Mouse (Mus musculus) skeletal muscle tissue, adult 2 months (tissue): ENCODE results near the gene Ulbp1.
A peak's percentile ranks its signal among the peaks of the same experiment; 100 is the strongest.
"Not testable (repeated sequence)": the region's sequence is repeated elsewhere in the genome, so short reads cannot be mapped to it uniquely, and the experiment has no call there.

ENCODE experiments used
- DNase-seq: peaks from one replicate; pipeline ENCODE4 v3.0.0-alpha.2; 2012; ENCODE audit warnings: low read depth, low spot score

Ulbp1 gene

DNA sequence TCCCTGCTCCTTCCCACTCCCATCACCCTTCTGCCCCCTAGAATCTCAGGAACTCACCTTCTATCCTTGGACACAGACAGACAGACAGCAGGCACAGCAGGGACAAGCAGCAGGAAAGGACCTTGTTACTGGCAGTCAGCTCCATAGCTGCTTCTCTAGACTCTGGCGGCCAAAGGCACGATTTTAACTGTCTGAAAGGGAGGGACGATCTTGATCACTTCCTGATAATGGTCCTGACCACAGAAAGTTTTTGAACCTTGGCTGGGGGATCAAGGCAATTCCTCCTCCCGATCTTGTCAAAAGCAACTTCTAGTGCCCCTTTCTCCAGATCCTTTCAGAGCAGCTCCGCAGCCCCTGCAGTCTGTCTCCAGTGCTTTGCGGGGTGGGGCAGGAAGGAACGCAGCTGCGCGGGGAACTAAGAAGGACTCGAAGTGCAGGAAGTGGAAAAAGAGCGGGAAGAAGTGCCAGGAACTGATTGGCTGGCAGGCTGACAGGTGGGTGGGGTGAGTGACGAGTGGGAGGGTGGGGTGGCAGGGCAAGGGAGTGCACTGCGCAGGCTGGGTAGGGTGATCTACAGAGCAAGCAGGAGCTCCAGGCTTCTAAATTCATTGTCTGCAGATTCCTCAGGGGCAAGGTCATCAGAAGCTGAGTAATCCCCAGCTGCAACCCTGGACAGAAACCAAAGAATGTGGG, at the start of gene Ulbp1:
TSS of gene Ulbp1 (minus strand) at position 442 of the 693 bp plus-strand sequence.
- DNase-seq: peak; percentile 57

DNA sequence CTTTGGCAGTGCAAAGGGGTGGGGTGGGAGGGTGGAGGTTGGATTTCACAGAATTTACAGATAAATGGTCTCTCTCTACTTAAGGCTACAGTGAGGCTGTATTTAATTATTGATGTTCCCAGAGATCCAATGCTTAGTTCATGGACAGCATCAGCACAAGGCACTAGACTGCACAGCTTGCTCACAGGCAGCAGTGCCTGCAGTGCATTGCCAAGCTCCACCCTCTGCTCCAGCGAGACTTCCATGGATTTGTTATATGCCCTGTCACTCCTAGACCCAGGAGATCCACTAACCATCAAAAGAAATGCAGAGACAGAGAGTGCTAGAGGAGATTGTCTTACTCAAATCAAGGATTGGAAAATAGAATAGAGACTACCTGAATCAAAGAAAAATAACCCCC, 24.7 kb upstream of the Ulbp1 start:
- not testable (repeated sequence) for DNase-seq

DNA sequence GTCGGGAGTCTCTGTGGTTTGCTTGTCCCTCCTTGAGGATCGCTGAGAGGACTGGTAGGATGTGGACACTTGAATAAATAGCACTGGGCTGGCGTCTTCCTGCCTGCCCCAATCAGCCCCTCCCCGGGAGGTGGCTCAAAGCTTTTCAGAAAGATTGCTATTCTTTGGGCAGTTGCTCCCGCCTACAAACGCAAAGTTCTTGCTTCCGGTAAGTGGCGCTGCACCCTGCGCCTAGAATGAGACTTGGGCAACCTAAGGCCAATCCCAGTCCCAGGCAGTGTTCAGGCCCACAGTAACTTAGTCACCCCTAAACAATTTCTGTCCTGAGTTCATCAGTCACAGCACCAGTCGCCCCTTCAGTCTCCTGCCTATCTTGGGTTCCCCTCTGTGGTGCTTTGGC, 18.9 kb upstream of the Ulbp1 start:
- not testable (repeated sequence) for DNase-seq

DNA sequence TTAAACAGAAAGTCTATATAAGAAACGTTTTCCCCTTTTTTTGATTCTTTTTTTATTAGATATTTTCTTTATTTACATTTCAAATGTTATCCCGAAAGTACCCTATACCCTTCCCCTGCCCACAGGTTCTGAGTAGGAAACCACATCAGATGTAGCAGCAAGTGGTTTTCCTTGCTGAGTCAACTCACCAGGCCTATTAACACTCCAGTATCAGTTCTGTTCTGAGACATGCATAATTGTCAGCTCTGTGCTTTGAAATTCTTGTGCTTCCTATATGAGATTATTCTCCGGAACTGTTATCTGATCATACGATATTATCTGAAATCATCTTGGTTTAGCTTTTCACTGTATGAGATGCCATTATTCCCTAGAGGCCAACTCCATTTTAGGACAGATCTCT, 10.2 kb upstream of the Ulbp1 start:
- no peak for DNase-seq

DNA sequence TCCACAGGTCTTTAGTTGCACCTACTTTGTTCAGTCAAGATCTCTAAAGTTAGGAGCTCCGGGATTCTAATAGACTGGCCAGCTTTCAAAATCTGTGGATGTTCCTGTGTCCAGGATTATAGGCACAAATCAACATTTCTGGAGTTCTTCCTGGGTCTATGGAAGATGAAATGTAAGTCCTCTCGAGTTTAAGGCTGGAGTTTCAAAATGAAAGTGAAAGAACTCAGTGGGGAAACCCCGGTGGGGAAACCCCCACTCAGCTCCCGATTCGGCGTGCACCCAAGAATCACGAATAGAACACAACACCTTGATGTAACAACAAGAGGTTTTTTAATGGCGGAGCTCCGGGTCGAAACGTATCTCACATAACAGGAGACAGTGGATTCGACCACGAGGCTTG, 787 bp upstream of the Ulbp1 start:
- not testable (repeated sequence) for DNase-seq

DNA sequence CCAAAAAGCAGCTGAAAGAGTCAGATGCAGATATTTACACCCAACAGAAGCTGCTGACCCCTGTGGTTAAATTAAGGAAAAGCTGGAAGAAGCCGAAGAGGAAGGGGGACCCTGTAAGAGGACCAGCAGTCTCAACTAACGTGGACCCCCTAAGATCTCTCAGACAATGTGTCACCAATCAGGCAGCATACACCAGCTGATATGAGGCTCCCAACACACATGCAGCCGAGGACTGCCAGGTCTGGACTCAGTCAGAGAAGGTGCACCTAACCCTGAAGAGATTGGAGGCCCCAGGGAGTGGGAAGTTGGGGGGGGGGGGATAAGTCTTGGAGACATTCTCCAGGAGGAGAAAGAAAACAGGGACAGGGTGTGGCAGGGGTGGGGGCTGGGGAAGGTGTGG, 1.8 kb downstream of the Ulbp1 start:
- DNase-seq: no peak

DNA sequence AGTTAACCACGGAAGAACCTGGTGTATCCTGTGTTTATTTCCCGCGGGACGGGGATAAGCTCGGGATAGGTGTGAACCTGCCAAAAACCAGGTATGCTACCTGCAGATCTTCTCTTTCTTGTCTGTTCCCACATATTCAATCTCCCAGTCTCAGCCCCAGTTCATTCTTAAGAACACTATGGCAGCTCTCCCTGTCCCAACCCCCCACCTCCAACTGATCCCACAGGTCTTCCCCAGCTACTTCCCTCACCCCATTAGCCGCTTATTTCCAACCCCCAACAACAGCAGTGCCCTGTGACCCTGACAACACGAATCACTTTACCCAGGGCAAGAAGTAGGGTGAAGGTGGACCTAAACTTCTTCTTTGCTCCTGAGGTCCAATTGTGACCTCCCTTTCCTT, 3.0 kb downstream of the Ulbp1 start:
- no peak for DNase-seq

DNA sequence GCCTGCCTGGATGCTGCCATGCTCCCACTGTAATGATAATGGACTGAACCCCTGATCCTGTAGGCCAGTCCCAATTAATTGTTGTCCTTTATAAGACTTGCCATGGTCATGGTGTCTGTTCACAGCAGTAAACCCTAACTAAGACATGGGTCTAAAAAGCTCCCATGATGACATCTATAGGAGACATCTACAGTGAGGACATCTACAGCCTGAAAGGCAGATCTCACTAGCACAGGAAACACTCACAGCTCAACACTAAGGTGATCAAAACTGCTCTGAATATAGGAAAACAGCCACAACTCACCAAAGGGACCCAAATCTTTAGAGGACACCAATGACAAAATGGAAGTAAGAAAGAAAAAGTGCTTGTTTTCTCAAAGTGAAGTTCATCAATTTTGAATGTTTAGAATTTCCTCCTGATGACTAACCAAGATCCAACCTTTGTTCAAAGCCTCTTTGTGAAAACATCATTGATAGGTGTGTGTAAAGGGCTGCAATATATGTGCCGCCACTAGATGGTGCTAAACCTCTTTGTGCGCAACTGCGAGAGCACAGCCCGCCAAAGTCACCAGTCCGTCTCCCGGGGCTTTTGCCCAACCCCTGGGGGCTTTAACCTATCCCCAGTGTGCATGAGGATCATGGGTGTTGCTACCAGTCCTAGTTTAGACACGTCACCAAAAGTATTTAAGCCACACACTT, 3.6 kb downstream of the Ulbp1 start:
- not testable (repeated sequence) for DNase-seq

DNA sequence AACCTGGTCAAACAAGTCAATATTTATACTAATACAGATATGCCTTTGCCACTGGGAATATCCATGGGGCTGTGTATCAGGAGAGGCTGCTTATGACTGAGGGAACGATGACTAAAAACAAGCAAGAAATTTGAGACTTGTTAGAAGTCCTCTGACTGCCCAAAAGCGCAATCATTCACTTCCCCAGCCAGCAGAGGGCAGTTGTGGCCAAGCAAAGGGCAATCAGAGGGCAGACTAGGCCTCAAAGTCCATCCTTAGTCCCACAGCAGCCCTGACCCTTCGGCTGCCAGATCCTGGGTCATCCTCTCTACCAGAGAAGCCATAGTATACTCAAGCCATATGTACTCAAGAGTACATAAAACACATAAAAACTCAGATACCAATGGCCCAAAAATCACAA, 11.4 kb downstream of the Ulbp1 start:
- DNase-seq: no peak

DNA sequence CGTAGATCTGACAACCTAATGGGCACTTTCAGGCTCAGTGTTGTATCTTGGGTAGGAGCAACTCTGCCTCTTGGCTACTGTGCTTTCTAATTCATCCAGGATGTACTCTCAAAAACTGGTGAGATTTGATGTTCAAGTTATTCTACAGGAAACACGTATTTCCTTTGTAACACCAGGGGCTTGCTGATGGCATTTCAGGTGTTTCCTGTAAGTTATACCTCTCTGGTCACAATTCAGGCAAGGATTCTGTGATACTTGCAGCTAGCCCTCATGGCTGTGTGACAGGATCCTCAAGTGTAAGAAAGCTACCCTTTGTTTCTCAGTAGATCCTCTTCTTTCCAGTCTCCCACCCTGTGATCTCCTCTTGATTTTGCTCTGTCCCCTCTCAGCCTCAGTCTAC, 34.5 kb downstream of the Ulbp1 start:
- no peak for DNase-seq

DNA sequence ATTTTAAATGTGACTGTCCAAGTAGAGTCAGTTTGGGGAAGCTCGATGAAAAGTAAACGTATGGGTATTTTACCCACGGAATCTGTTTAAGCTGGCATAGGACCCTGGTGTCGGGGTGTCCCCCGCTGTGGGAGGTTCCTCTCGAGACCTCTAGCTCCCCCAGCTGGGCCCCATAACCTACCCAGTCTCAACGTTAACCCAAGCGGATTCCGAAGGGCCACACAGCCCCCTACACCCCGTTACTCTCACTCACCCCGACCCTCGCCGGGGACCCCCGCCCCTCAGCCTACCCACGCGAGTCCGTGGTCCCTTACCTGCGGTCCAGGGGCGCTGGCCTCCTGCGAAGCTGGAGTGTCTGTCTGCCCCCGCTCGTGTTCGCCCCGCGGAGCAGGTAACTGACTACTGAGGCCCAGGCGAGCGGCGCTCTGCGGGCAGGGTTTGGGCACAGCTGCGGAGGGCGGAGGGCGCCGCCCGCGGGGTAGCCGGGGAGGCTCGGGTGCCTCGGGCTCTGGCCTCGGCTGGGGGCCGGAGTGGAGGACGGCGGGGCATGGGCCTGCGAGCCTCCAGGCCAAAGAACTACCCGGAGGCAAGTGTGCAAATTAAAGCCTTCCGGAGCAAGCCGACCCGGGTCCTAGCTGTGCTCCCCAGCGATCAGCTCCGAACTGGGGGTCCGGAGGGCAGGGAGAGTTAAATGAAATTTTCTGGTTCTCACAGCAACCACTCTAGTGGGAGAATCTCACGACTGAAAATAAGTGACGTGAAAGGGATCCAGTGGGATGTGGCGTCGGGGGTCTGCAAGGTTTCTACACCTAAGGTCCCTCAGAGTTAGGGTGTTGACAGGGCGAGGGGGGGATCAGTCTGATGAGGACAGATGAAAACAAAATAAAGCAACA, 80.0 kb downstream of the Ulbp1 start:
- no peak for DNase-seq

DNA sequence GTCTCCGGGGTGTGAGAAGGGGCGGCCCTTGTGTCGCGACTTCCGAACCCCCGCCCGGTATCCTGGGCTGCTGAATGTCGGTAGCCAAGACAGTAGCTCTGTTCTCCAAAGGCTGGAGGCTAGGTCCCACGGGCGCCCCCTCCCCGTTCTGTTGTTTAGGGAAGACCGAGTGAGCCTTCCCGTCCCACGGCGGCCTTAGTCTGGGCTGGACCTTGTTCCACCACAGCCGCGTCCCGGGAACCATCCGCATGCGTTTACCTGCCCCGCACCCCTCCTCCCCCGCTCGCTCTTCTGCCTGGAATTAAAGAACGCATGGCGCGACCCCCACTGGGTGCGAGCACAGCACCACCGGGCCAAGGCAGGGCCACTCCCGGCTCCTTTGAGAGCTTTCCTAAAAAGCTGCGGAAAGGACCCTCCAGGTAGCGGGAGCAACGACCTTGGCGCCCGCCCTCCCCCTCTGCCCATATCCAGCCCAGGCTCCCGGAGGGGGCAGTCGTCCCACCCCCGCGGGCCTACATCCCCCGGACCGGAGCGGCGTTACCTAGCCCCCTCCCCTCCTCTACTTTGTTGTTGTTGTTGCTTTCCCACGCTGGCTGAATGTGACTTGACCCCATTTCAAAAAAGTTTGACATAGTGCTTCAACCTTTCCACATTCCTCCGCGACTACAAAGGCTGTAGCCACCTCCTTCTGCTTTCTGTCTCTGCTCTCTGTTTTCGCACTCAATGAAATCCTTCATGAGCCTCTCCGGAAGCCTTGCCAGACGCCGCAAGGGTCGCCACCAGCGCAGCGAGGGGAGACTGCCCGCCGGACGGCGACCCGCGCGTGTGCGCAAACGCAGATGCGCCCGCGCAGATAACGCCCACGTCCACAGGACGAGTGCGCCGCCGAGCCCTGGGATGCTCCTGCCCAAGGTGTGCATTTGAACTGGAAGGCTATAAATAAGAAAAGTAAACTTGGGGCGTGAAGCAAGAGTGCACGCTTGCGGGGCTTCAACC, 81.2 kb downstream of the Ulbp1 start:
- no peak for DNase-seq

DNA sequence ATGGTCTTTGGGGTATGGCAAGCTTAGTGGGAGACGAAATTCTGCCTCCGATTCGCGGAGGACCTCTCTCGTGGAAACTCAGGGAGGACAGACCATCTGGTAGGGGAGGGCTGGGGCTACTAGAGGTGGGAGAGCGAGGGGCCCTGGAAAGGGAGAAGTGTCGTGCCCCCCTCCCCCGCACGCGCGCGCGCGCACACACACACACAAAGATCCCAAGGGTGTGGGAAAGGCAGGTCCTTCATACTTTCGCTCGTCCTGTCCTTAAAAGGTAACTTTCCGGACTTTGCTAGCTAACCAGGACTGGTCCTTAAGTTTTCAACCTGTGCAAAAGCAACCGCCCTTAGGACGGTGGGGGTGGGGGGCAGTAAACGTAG, 81.9 kb downstream of the Ulbp1 start:
- DNase-seq: no peak

DNA sequence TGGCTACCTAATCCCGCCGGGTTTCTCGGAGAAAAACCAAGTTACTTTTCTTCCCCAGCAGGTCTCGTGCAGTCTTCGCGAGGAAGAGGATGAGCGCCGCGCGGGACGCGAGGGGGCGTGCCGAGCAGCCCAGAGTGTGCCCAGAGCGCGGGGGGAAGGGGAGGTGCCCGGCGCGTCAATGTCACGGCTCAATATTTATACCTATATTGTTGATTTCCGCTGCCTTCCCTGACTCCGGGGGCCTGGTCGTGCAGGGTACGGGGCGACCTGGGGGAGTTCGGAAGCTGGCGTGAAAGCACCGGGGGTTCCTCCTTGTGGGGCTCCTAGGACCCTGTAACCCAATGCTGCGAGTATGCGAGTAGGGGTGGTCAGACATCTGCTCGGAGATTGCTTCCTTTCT, 82.3 kb downstream of the Ulbp1 start:
- DNase-seq: no peak
